Mouse (Mus musculus) MEL (cell line): Measurements from ENCODE around the gene Prdm11. TPM values are rescaled to one million over a fixed set of nuclear protein-coding genes. Genes with fewer than 3 reads are reported as not detected.

ENCODE experiments used
- DNase-seq: peaks from one replicate; pipeline ENCODE4 v3.0.0; 2011; ENCODE audit warnings: low read depth, low spot score
- H3K27ac ChIP-seq: 2 replicates; pipeline ENCODE4 v1.5.1; 2012; ENCODE audit warnings: low read depth, mild to moderate bottlenecking, control low read depth, low read length, moderate library complexity; ENCODE audit not compliant: control insufficient read depth
- H3K27me3 ChIP-seq, 2 experiments: fragments of 150-350 bp in 1 of 2; sonication (generic) in 1 of 2; 2 replicates each; pipeline ENCODE4 v1.6.1; 2012; ENCODE audit warnings: low read length in 2 of 2, mild to moderate bottlenecking in 2 of 2, improper control_type of control experiment in 1 of 2, moderate library complexity in 1 of 2; ENCODE audit not compliant: insufficient read depth in 2 of 2, control insufficient read depth in 1 of 2
- H3K36me3 ChIP-seq, 2 experiments: 2 replicates each; pipeline ENCODE4 v1.6.1; 2012 to 2014; ENCODE audit warnings: low read length in 2 of 2, improper control_type of control experiment in 1 of 2, inconsistent platforms in 1 of 2, mild to moderate bottlenecking in 1 of 2; ENCODE audit not compliant: insufficient read depth in 2 of 2, control insufficient read depth in 1 of 2
- H3K4me1 ChIP-seq, 2 experiments: fragments of 150-350 bp in 1 of 2; sonication (generic) in 1 of 2; 2 replicates each; pipeline ENCODE4 v1.6.1; 2012; ENCODE audit warnings: low read length in 2 of 2, improper control_type of control experiment in 1 of 2, mild to moderate bottlenecking in 1 of 2; ENCODE audit not compliant: insufficient read depth in 2 of 2, control insufficient read depth in 1 of 2
- H3K4me3 ChIP-seq, 2 experiments: fragments of 150-350 bp in 1 of 2; sonication (generic) in 1 of 2; 2 replicates each; pipeline ENCODE4 v1.5.1; 2012; ENCODE audit warnings: low read depth in 2 of 2, low read length in 2 of 2, mild to moderate bottlenecking in 2 of 2, moderate library complexity in 2 of 2, control low read depth in 1 of 2, improper control_type of control experiment in 1 of 2; ENCODE audit not compliant: control insufficient read depth in 1 of 2, insufficient read depth in 1 of 2
- H3K79me2 ChIP-seq: 2 replicates; pipeline ENCODE4 v1.6.1; 2012; ENCODE audit warnings: mild to moderate bottlenecking, low read length, moderate library complexity; ENCODE audit not compliant: control insufficient read depth, poor library complexity, insufficient read depth
- H3K9ac ChIP-seq: 2 replicates; pipeline ENCODE4 v1.6.1; 2012; ENCODE audit warnings: low read depth, mild to moderate bottlenecking, control low read depth, low read length, moderate library complexity; ENCODE audit not compliant: control insufficient read depth, poor library complexity, severe bottlenecking
- H3K9me3 ChIP-seq: fragments of 150-350 bp; sonication (generic); replicated peaks from 2 replicates; pipeline ENCODE4 v1.6.1; 2012; ENCODE audit warnings: mild to moderate bottlenecking, low read length, improper control_type of control experiment, moderate library complexity; ENCODE audit not compliant: insufficient read depth
- BHLHE40 ChIP-seq: IDR thresholded peaks from 2 replicates; pipeline ENCODE4 v1.6.1; 2012; ENCODE audit warnings: low read depth, mild to moderate bottlenecking, inconsistent platforms, low read length, improper control_type of control experiment, borderline replicate concordance
- CHD1 ChIP-seq: IDR thresholded peaks from 2 replicates; pipeline ENCODE4 v1.6.1; 2012; ENCODE audit warnings: low read depth, mild to moderate bottlenecking, inconsistent platforms, low read length, improper control_type of control experiment
- ELF1 ChIP-seq: IDR thresholded peaks from 2 replicates; pipeline ENCODE4 v1.6.1; 2014; ENCODE audit warnings: low read depth, mild to moderate bottlenecking, inconsistent platforms, low read length, improper control_type of control experiment, moderate library complexity
- EP300 ChIP-seq, 2 experiments: IDR thresholded peaks; 2 replicates each; pipeline ENCODE4 v1.6.1; 2011; ENCODE audit warnings: improper control_type of control experiment in 2 of 2, low read length in 2 of 2, low read depth in 1 of 2, mild to moderate bottlenecking in 1 of 2
- GATA1 ChIP-seq: IDR thresholded peaks from 2 replicates; pipeline ENCODE4 v1.6.1; 2011; ENCODE audit warnings: low read depth, low read length, improper control_type of control experiment
- HCFC1 ChIP-seq: IDR thresholded peaks from 2 replicates; pipeline ENCODE4 v1.6.1; 2012; ENCODE audit warnings: low read depth, mild to moderate bottlenecking, inconsistent platforms, low read length, improper control_type of control experiment, moderate library complexity
- KAT2A ChIP-seq: conservative IDR thresholded peaks from 2 replicates; pipeline ENCODE4 v1.6.1; 2012; ENCODE audit warnings: low read depth, low read length, improper control_type of control experiment, inconsistent platforms
- MAX ChIP-seq: IDR thresholded peaks from 2 replicates; pipeline ENCODE4 v1.6.1; 2011; ENCODE audit warnings: low read length, improper control_type of control experiment
- MXI1 ChIP-seq: IDR thresholded peaks from 2 replicates; pipeline ENCODE4 v1.6.1; 2011; ENCODE audit warnings: mild to moderate bottlenecking, low read depth, low read length, improper control_type of control experiment
- MYB ChIP-seq: IDR thresholded peaks from 2 replicates; pipeline ENCODE4 v1.6.1; 2011; ENCODE audit warnings: mild to moderate bottlenecking, low read depth, low read length, improper control_type of control experiment
- MYC ChIP-seq: IDR thresholded peaks from 2 replicates; pipeline ENCODE4 v1.6.1; 2011; ENCODE audit warnings: low read depth, mild to moderate bottlenecking, low read length, improper control_type of control experiment, moderate library complexity
- NELFE ChIP-seq: IDR thresholded peaks from 2 replicates; pipeline ENCODE4 v1.6.1; 2011; ENCODE audit warnings: low read depth, low read length, improper control_type of control experiment
- POLR2A ChIP-seq, 2 experiments: IDR thresholded peaks; 2 replicates each; pipeline ENCODE4 v1.6.1; 2011 to 2012; ENCODE audit warnings: low read length in 2 of 2, mild to moderate bottlenecking in 2 of 2, control low read depth in 1 of 2, improper control_type of control experiment in 1 of 2, low read depth in 1 of 2, moderate library complexity in 1 of 2; ENCODE audit not compliant: control insufficient read depth in 1 of 2, insufficient read depth in 1 of 2, poor library complexity in 1 of 2
- POLR2AphosphoS2 ChIP-seq: IDR thresholded peaks from 2 replicates; pipeline ENCODE4 v1.6.1; 2011; ENCODE audit warnings: low read length, improper control_type of control experiment
- RCOR1 ChIP-seq: IDR thresholded peaks from 2 replicates; pipeline ENCODE4 v1.6.1; 2012; ENCODE audit warnings: low read depth, mild to moderate bottlenecking, inconsistent platforms, low read length, improper control_type of control experiment
- SMC3 ChIP-seq: IDR thresholded peaks from 2 replicates; pipeline ENCODE4 v1.6.1; 2011; ENCODE audit warnings: low read depth, low read length, improper control_type of control experiment
- TAL1 ChIP-seq: IDR thresholded peaks from 2 replicates; pipeline ENCODE4 v1.6.1; 2012; ENCODE audit warnings: mild to moderate bottlenecking, inconsistent platforms, low read length, moderate library complexity, mixed read lengths
- TBP ChIP-seq: IDR thresholded peaks from 2 replicates; pipeline ENCODE4 v1.8.0; 2011; ENCODE audit warnings: low read depth, low read length, improper control_type of control experiment
- TCF12 ChIP-seq: IDR thresholded peaks from 2 replicates; pipeline ENCODE4 v1.6.1; 2014; ENCODE audit warnings: low read depth, mild to moderate bottlenecking, inconsistent platforms, low read length, improper control_type of control experiment, moderate library complexity
- UBTF ChIP-seq: IDR thresholded peaks from 2 replicates; pipeline ENCODE4 v1.6.1; 2012; ENCODE audit warnings: low read depth, mild to moderate bottlenecking, inconsistent platforms, low read length, improper control_type of control experiment, moderate library complexity, borderline replicate concordance; ENCODE audit not compliant: insufficient read depth
- USF1 ChIP-seq: IDR thresholded peaks from 2 replicates; pipeline ENCODE4 v1.6.1; 2014; ENCODE audit warnings: low read depth, mild to moderate bottlenecking, inconsistent platforms, low read length, improper control_type of control experiment, moderate library complexity
- USF2 ChIP-seq, 2 experiments: IDR thresholded peaks; 2 replicates each; pipeline ENCODE4 v1.6.1; 2011 to 2012; ENCODE audit warnings: improper control_type of control experiment in 2 of 2, low read length in 2 of 2, borderline replicate concordance in 1 of 2, inconsistent platforms in 1 of 2, low read depth in 1 of 2, mild to moderate bottlenecking in 1 of 2; ENCODE audit not compliant: insufficient read depth in 1 of 2
- ZKSCAN1 ChIP-seq: IDR thresholded peaks from 2 replicates; pipeline ENCODE4 v1.6.1; 2012; ENCODE audit warnings: low read depth, mild to moderate bottlenecking, inconsistent platforms, low read length, improper control_type of control experiment, moderate library complexity
- ZMIZ1 ChIP-seq: IDR thresholded peaks from 2 replicates; pipeline ENCODE4 v1.6.1; 2012; ENCODE audit warnings: low read depth, mild to moderate bottlenecking, inconsistent platforms, low read length, improper control_type of control experiment, moderate library complexity
- ZNF384 ChIP-seq: IDR thresholded peaks from 2 replicates; pipeline ENCODE4 v1.6.1; 2012; ENCODE audit warnings: low read depth, mild to moderate bottlenecking, inconsistent platforms, low read length, improper control_type of control experiment
- polyA plus RNA-seq, 2 experiments: library from polyadenylated mRNA; stranded (reverse) in 1 of 2; unstranded in 1 of 2; fragments of >175 nt in 1 of 2; fragments of >200 nt in 1 of 2; gene quantifications; 2 replicates each; pipeline versions ENCODE4 v1.2.1 to v1.2.4; 2012; ENCODE audit warnings: low replicate concordance in 2 of 2, low read depth in 1 of 2; ENCODE audit not compliant: insufficient read length in 2 of 2, insufficient read depth in 1 of 2, missing spikeins in 1 of 2
- total RNA-seq: library from RNA; depleted of rRNA; stranded (reverse); fragments of 300-350 nt; gene quantifications from 2 replicates; pipeline ENCODE4 v1.2.3, GENCODE M21; 2012

Gene Prdm11
- total and polyA plus RNA-seq, 3 experiments, result 5.5 to 9.2 TPM; not detected in 1

GRCm38 (mm10) chr2:93088006-93088405, 42.0 kb upstream of the Prdm11 start:
- no peaks in the 10 kb centered on the region for H3K4me1 ChIP-seq
- TF ChIP-seq ZNF384 (no peak), RCOR1 (no peak), EP300 (IDR thresholded peaks at IDR 0.05; ENCODE audit: low read depth in 1 of 2, low read length in 2 of 2) (no peak), TAL1 (no peak), ELF1 (no peak), MXI1 (no peak), USF2 (IDR thresholded peaks at IDR 0.05; ENCODE audit: borderline replicate concordance in 1 of 2, insufficient read depth in 1 of 2, low read depth in 1 of 2, low read length in 2 of 2) (no peak), CHD1 (no peak)
- H3K27me3 ChIP-seq, result peaks cover 6 to 24% of the 10 kb centered on the region in 2 experiments
- H3K27ac ChIP-seq, result no peak overlapping the region
- no peak for DNase-seq
- H3K4me3 ChIP-seq, result no peak overlapping the region
- H3K36me3 ChIP-seq, result no peaks in the 10 kb centered on the region
- H3K79me2 ChIP-seq, result no peaks in the 10 kb centered on the region
- H3K9me3 ChIP-seq, result no peaks in the 10 kb centered on the region
- no peak overlapping the region for H3K9ac ChIP-seq

- TF ChIP-seq USF1 (no peak), POLR2A (IDR thresholded peaks at IDR 0.05; ENCODE audit: control insufficient read depth in 1 of 2, insufficient read depth in 1 of 2, low read depth in 1 of 2, low read length in 2 of 2, poor library complexity in 1 of 2) (no peak), MYB (no peak), NELFE (no peak), BHLHE40 (no peak)
- DNase-seq, result no peak
- Histone ChIP-seq H3K79me2 (no peaks in the 10 kb centered on the region), H3K27ac (no peak overlapping the region), H3K9me3 (no peaks in the 10 kb centered on the region), H3K9ac (no peak overlapping the region), H3K27me3 (peaks cover 4 to 24% of the 10 kb centered on the region in 2 experiments), H3K36me3 (no peaks in the 10 kb centered on the region), H3K4me1 (no peaks in the 10 kb centered on the region), H3K4me3 (no peak overlapping the region)
These were observed 39.5 kb upstream of the Prdm11 start for GRCm38 (mm10) chr2:93085291-93086027.

- Histone ChIP-seq H3K27me3 (peaks cover 4 to 18% of the 10 kb centered on the region in 2 experiments), H3K4me1 (no peaks in the 10 kb centered on the region), H3K9ac (no peak overlapping the region), H3K27ac (no peak overlapping the region), H3K4me3 (no peak overlapping the region), H3K9me3 (no peaks in the 10 kb centered on the region), H3K36me3 (no peaks in the 10 kb centered on the region), H3K79me2 (no peaks in the 10 kb centered on the region)
- no peak for DNase-seq
- TF ChIP-seq ZMIZ1 (no peak), TBP (no peak), NELFE (no peak), GATA1 (no peak), SMC3 (no peak), MYB (no peak), KAT2A (no peak), HCFC1 (no peak), ZKSCAN1 (no peak), MAX (no peak), RCOR1 (no peak), MYC (no peak), UBTF (no peak), TCF12 (no peak), USF1 (no peak), USF2 (IDR thresholded peaks at IDR 0.05; ENCODE audit: borderline replicate concordance in 1 of 2, insufficient read depth in 1 of 2, low read depth in 1 of 2, low read length in 2 of 2) (no peak), POLR2AphosphoS2 (no peak), BHLHE40 (no peak)
These were observed 38.5 kb upstream of the Prdm11 start for GRCm38 (mm10) chr2:93084481-93084880.
